Mouse (Mus musculus): Measurements from ENCODE around the gene Vil1. TPM values are rescaled to one million over a fixed set of nuclear protein-coding genes. Genes with fewer than 3 reads are reported as not detected.
A peak's percentile ranks its signal among the peaks of the same experiment; 100 is the strongest.

The Vil1 gene
- polyA plus RNA-seq, 1 experiment: 0.56 TPM

DNA sequence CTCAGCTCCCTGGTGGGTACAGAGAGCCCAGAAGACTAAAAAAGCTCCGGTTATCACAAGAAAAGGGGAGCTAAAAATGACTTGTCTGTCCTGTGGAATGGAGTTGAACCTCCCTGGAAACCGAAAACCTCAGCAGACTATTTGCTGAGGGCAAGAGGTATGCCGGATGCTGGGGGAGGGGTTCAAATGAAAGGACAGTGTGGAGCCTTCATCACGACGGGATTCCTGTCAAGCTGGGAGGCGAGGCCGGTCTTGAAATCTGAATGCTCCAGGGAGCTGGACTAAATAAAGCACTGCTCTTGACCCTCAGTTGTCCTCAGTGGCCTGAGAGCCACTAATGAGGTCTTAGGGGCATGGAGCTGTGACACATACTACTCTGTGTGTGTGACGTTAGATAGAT is 14.0 kb downstream of the Vil1 start:
- TF ChIP-seq CTCF (IDR thresholded peaks at IDR 0.05; ENCODE audit: extremely low read depth, insufficient read depth, low read length): no peak
- no peak overlapping the region for H3K27ac ChIP-seq (ENCODE audit: insufficient read depth, low read length)
- no peak overlapping the region for H3K4me3 ChIP-seq (ENCODE audit: insufficient read depth, low read length)
- no peaks in the 10 kb centered on the region for H3K4me1 ChIP-seq (ENCODE audit: control insufficient read depth, insufficient read depth, low read length)

DNA sequence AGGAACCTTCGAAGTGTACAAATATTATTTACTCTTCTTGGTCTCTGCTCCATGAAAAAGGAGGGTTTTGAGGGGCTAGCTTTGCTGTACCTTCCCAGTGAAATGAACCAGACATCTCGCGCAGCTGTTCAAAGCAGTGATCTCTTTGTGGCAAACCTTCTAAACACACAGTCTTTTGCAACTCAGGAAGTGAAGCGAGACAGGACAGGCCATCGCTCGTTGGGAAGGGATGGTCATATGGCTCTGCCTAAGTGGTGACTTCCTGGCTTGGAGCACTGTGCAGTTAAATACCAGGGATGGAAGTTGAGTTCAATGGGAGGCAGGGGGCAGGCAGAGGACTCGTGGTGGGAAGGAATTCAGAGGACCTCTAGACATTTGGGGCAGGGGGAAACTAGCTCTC is 16.7 kb downstream of the Vil1 start:
- TF ChIP-seq CTCF (IDR thresholded peaks at IDR 0.05; ENCODE audit: extremely low read depth, insufficient read depth, low read length) (no peak), POLR2A (IDR thresholded peaks at IDR 0.05; ENCODE audit: extremely low read depth, insufficient read depth, low read length) (no peak)
- H3K27ac ChIP-seq (ENCODE audit: insufficient read depth, low read length): no peak overlapping the region
- H3K4me3 ChIP-seq (ENCODE audit: insufficient read depth, low read length): no peak overlapping the region
- H3K4me1 ChIP-seq (ENCODE audit: control insufficient read depth, insufficient read depth, low read length): no peaks in the 10 kb centered on the region

DNA sequence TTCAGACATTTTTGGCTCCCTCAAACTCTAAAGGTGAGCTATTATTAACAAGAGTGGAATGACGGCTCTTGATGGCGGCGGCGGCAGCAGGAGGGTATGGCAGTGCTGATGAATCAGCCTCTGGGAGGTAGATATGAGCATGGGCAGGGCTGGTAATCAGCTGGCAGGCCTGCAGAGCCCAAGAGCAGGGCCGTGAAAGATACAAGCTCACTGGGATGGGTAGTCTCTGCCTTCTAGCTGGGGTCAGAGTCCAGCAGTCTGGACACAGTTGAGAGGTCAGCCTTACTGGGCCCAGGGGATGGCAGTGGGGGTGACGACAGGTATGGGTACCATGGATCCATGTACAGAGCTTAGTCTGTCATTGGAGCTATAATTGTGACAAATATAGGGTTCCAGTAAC is 24.0 kb downstream of the Vil1 start:
- no peak for TF ChIP-seq CTCF (IDR thresholded peaks at IDR 0.05; ENCODE audit: extremely low read depth, insufficient read depth, low read length)
- TF ChIP-seq POLR2A (IDR thresholded peaks at IDR 0.05; ENCODE audit: extremely low read depth, insufficient read depth, low read length): no peak
- no peak overlapping the region for H3K27ac ChIP-seq (ENCODE audit: insufficient read depth, low read length)
- H3K4me1 ChIP-seq (ENCODE audit: control insufficient read depth, insufficient read depth, low read length): peaks cover 3% of the 10 kb centered on the region
- H3K4me3 ChIP-seq (ENCODE audit: insufficient read depth, low read length): no peak overlapping the region

DNA sequence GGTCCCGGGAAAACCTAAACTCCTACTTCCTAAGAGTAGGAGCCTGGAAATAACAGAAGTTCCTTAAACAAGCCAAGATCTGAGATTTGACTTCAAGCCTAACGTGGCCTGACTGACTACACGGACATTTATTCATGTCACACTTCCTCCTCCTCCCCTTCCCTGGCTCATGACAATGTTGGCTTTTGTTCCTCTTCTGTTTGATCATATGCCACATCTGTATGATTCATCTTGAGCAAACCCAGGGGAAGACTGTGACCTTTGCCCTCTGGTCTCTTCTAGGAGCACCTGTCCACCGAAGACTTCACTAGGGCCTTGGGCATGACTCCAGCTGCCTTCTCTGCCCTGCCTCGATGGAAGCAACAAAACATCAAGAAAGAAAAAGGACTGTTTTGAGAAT is 25.4 kb downstream of the Vil1 start:
- Histone ChIP-seq H3K4me3 (ENCODE audit: insufficient read depth, low read length) (no peak overlapping the region), H3K27ac (ENCODE audit: insufficient read depth, low read length) (no peak overlapping the region), H3K4me1 (ENCODE audit: control insufficient read depth, insufficient read depth, low read length) (peaks cover 6% of the 10 kb centered on the region)
- TF ChIP-seq POLR2A (IDR thresholded peaks at IDR 0.05; ENCODE audit: extremely low read depth, insufficient read depth, low read length): no peak
- no peak for TF ChIP-seq CTCF (IDR thresholded peaks at IDR 0.05; ENCODE audit: extremely low read depth, insufficient read depth, low read length)

DNA sequence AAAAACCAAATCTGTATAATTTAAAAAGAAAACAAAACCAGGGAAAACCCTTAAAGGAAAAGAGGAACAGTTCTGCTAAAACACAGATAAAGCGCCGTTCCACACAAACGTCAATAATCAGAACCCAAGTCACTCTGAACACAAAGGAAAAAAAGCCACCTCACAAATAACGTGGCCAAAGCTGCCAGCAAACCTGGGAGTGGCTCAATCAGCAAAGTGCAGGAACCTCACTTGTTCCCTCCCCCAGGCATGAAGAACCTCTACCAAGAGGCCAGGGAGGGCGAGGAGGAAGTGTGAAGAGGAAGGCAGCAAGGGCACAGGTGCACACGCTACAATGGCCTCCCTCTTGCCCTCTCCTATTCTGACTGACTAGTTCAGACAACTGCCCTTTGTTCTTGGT is 26.4 kb downstream of the Vil1 start:
- Histone ChIP-seq H3K4me3 (ENCODE audit: insufficient read depth, low read length) (no peak overlapping the region), H3K4me1 (ENCODE audit: control insufficient read depth, insufficient read depth, low read length) (peaks cover 6% of the 10 kb centered on the region), H3K27ac (ENCODE audit: insufficient read depth, low read length) (no peak overlapping the region)
- no peak for TF ChIP-seq CTCF (IDR thresholded peaks at IDR 0.05; ENCODE audit: extremely low read depth, insufficient read depth, low read length)
- no peak for TF ChIP-seq POLR2A (IDR thresholded peaks at IDR 0.05; ENCODE audit: extremely low read depth, insufficient read depth, low read length)

DNA sequence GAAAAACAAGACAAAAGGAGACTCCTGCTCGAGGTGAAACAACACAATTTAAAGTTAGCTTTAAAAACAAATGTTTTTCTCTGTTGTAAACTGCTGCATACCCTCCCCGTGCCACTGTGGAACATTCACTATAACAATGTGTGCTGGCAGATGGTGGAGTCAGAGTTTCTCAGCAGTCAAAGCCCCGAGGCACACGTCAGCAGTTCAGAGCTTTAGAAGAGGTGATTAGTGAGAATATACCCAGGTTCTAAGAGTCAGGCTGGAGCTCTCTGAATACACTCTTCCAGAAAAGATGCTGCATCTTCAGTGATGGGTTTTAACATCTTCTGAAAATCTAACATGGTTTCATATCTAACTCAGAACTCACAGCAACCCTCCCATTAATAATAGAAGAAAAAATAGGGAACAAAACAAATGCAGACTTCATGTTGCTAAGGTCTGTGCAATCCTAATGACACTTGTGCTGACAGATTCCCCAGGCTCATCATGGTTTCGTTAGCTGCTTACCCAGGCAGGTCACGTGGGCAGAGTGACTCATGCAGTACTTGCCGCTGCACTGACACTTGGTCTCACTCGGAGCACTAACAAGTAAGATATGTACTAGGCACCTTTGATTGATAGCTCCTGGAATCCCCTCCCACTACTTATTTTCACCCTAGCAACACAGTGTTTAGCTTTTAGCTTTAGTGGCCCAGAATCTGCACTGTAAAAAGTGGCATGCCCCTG is 28.7 kb downstream of the Vil1 start:
- TF ChIP-seq POLR2A (IDR thresholded peaks at IDR 0.05; ENCODE audit: extremely low read depth, insufficient read depth, low read length) (no peak), CTCF (IDR thresholded peaks at IDR 0.05; ENCODE audit: extremely low read depth, insufficient read depth, low read length) (no peak)
- H3K27ac ChIP-seq (ENCODE audit: insufficient read depth, low read length): 0 out of 2 replicates have a peak overlapping the region, but pooled peaks have one; percentile 19

DNA sequence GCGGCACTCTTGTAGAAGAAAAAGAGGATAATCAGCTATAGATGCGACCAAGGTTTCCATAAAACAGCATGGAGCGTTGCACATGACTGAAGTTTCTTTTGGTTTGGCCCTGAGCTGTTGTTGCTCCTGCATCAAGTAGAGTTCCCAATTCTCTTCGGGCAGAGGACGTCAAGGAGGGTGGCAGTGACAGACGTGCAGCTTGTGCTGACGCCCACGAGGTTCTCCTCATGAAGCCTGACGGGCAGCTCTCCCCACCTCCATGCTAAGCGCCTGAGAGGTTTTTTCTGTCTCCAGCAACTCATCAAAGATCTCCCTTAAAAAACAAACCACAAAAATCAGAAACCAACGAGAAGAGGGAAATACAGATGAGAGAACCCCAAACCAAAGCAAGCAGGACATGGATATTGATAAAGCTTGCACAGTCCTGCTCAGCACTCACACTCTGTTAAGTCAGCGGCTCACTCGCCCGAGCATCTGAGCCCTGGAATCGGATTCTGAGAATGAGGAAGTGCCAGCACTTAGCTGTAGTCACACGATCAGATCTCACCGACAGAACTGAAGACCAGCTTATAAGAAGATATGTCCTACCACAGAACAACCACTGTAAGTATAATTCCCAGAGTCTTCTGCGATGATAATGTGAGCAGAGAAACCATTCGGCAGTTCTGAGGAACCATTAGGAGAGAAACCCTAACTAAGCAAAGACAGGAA is 30.1 kb downstream of the Vil1 start:
- Histone ChIP-seq H3K4me1 (ENCODE audit: control insufficient read depth, insufficient read depth, low read length) (peaks cover 6% of the 10 kb centered on the region), H3K4me3 (ENCODE audit: insufficient read depth, low read length) (no peak overlapping the region), H3K27ac (ENCODE audit: insufficient read depth, low read length) (no peak overlapping the region)
- TF ChIP-seq CTCF (IDR thresholded peaks at IDR 0.05; ENCODE audit: extremely low read depth, insufficient read depth, low read length) (no peak), POLR2A (IDR thresholded peaks at IDR 0.05; ENCODE audit: extremely low read depth, insufficient read depth, low read length) (no peak)

More for the DNA sequence above, 28.7 kb downstream of the Vil1 start:
- H3K4me1 ChIP-seq (ENCODE audit: control insufficient read depth, insufficient read depth, low read length): peaks cover 6% of the 10 kb centered on the region
- no peak overlapping the region for H3K4me3 ChIP-seq (ENCODE audit: insufficient read depth, low read length)

DNA sequence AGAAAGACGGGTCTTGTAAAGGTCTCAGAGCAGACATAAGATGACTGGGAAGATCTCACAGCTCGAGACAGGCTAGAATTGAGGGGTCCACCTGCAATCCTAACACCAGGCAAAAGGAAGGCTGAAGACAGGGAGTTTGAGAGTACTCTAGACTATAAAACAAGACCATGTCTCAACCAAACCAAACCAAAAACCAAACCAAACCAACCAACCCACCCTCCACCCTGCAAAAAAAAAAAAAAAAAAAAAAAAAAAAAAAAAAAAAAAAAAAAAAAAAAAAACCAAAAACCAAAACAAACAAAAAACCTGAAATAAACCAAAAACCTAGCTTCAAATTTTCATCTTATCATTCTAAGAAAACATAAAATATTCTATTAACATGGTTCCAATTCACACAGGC is 35.4 kb downstream of the Vil1 start:
- no peak for TF ChIP-seq POLR2A (IDR thresholded peaks at IDR 0.05; ENCODE audit: extremely low read depth, insufficient read depth, low read length)
- no peak for TF ChIP-seq CTCF (IDR thresholded peaks at IDR 0.05; ENCODE audit: extremely low read depth, insufficient read depth, low read length)
- Histone ChIP-seq H3K4me1 (ENCODE audit: control insufficient read depth, insufficient read depth, low read length) (no peaks in the 10 kb centered on the region), H3K27ac (ENCODE audit: insufficient read depth, low read length) (no peak overlapping the region), H3K4me3 (ENCODE audit: insufficient read depth, low read length) (no peak overlapping the region)

DNA sequence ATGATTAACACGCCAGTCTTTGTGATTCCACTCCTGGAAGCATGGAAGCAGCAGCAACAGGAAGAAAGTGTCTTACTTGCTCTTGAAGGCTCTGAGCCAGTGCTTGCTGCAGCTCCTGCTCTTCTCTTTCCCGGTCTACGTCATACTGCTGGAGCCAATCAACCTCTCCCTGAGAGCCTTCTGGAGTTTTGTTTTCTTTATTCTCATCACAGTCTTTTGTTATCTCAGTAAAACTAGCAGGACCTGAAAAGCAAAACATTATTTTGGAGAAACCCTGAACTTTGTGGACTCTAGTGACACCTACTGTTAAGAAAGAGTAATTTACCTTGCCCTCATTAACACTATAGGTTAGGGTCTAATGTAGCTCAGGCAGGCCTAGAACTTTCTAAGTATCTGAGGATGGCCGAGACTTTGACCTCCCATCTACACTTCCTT is 43.5 kb downstream of the Vil1 start:
- H3K4me1 ChIP-seq (ENCODE audit: control insufficient read depth, insufficient read depth, low read length): no peaks in the 10 kb centered on the region
- H3K27ac ChIP-seq (ENCODE audit: insufficient read depth, low read length): no peak overlapping the region
- no peak overlapping the region for H3K4me3 ChIP-seq (ENCODE audit: insufficient read depth, low read length)
- TF ChIP-seq POLR2A (IDR thresholded peaks at IDR 0.05; ENCODE audit: extremely low read depth, insufficient read depth, low read length): no peak
- 0 out of 2 replicates have a peak, but pooled peaks have one; percentile 23 for TF ChIP-seq CTCF (IDR thresholded peaks at IDR 0.05; ENCODE audit: extremely low read depth, insufficient read depth, low read length)

DNA sequence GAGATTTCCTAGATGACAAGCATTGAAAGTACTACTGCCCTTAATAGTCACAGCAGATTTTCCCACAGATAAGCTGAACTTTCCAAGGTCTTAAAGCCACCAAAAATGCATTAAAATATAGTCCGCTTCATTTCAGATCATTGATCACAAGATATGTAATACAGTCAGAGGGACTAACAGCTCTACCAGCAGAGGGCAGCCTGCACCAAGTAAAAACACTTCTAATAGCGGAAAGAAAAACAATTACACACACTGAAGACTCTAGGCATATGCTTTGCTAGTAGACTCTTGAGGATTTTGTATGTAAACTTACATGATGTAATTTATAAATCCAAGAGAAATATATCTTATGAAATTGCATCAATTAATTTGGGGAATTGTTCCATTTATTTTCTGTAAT is 51.1 kb downstream of the Vil1 start:
- no peaks in the 10 kb centered on the region for H3K4me1 ChIP-seq (ENCODE audit: control insufficient read depth, insufficient read depth, low read length)
- H3K4me3 ChIP-seq (ENCODE audit: insufficient read depth, low read length): no peak overlapping the region
- H3K27ac ChIP-seq (ENCODE audit: insufficient read depth, low read length): no peak overlapping the region
- TF ChIP-seq POLR2A (IDR thresholded peaks at IDR 0.05; ENCODE audit: extremely low read depth, insufficient read depth, low read length) (no peak), CTCF (IDR thresholded peaks at IDR 0.05; ENCODE audit: extremely low read depth, insufficient read depth, low read length) (peak; percentile 38; the same call in 1 of the 2 replicates)

Other genes starting within 250 kb of the Vil1 start
- not detected in 2 replicates for gene Cxcr1, start 214.7 kb upstream of the Vil1 start, polyA plus RNA-seq (2012; rRNA removed)
- 232 and 248 TPM in 2 replicates for gene Arpc2, start 173.3 kb upstream of the Vil1 start, polyA plus RNA-seq (2012; rRNA removed)
- not detected in 2 replicates for gene Gpbar1, start 130.8 kb upstream of the Vil1 start, polyA plus RNA-seq (2012; rRNA removed)
- gene Aamp, start 124.6 kb upstream of the Vil1 start, polyA plus RNA-seq (2012; rRNA removed): 172 and 173 TPM in 2 replicates
- 127 and 138 TPM in 2 replicates for gene Pnkd, start 124.4 kb upstream of the Vil1 start, polyA plus RNA-seq (2012; rRNA removed)
- gene Tmbim1, start 103.8 kb upstream of the Vil1 start, polyA plus RNA-seq (2012; rRNA removed): 35.5 and 46.0 TPM in 2 replicates
- 4.6 and 5.1 TPM in 2 replicates for gene Catip, start 47.3 kb upstream of the Vil1 start, polyA plus RNA-seq (2012; rRNA removed)
- 7.6 and 8.9 TPM in 2 replicates for gene Slc11a1, start 34.2 kb upstream of the Vil1 start, polyA plus RNA-seq (2012; rRNA removed)
- 25.4 and 26.8 TPM in 2 replicates for gene Ctdsp1, start 17.9 kb upstream of the Vil1 start, polyA plus RNA-seq (2012; rRNA removed)
- 25.0 and 26.5 TPM in 2 replicates for gene Cnot9, start 96.7 kb downstream of the Vil1 start, polyA plus RNA-seq (2012; rRNA removed)
- 18.5 and 20.4 TPM in 2 replicates for gene Plcd4, start 133.5 kb downstream of the Vil1 start, polyA plus RNA-seq (2012; rRNA removed)
- gene Usp37, start 134.9 kb downstream of the Vil1 start, polyA plus RNA-seq (2012; rRNA removed): 9.7 and 10.4 TPM in 2 replicates
- 23.9 TPM in 2 replicates for gene Zfp142, start 178.9 kb downstream of the Vil1 start, polyA plus RNA-seq (2012; rRNA removed)
- 29.9 and 31.4 TPM in 2 replicates for gene Bcs1l, start 178.9 kb downstream of the Vil1 start, polyA plus RNA-seq (2012; rRNA removed)
- 125 and 128 TPM in 2 replicates for gene Rnf25, start 192.0 kb downstream of the Vil1 start, polyA plus RNA-seq (2012; rRNA removed)
- gene Stk36, start 192.1 kb downstream of the Vil1 start, polyA plus RNA-seq (2012; rRNA removed): 3.7 and 4.4 TPM in 2 replicates

Data from cortical plate, adult 2 months (tissue).